Mouse (Mus musculus) embryonic facial prominence, embryonic 12.5 days (tissue): ENCODE data around the gene Sbk3. TPM values are rescaled to one million over a fixed set of nuclear protein-coding genes. Genes with fewer than 3 reads are reported as not detected.

Source experiments
- ATAC-seq: fragments of 200-750 bp; cut with Nextera tagmentation; 2 replicates; pipeline ENCODE4 v1.8.0; 2017; ENCODE audit not compliant: insufficient number of reproducible peaks, insufficient read depth, low FRiP score, low TSS enrichment
- H3K27ac ChIP-seq: fragments of 300-500 bp; sonication (generic); 2 replicates; pipeline ENCODE4 v1.5.1; 2016; ENCODE audit warnings: mild to moderate bottlenecking
- H3K27me3 ChIP-seq: fragments of 300-500 bp; sonication (generic); 2 replicates; pipeline ENCODE4 v1.6.1; 2016; ENCODE audit warnings: mild to moderate bottlenecking, moderate library complexity
- H3K36me3 ChIP-seq: fragments of 300-500 bp; sonication (generic); 2 replicates; pipeline ENCODE4 v1.6.1; 2016; ENCODE audit warnings: mild to moderate bottlenecking
- H3K4me1 ChIP-seq: fragments of 300-500 bp; sonication (generic); 2 replicates; pipeline ENCODE4 v1.6.1; 2016
- H3K4me2 ChIP-seq: fragments of 300-500 bp; sonication (generic); replicated peaks from 2 replicates; pipeline ENCODE4 v1.6.1; 2016; ENCODE audit warnings: mild to moderate bottlenecking, moderate library complexity
- H3K4me3 ChIP-seq: fragments of 300-500 bp; sonication (generic); 2 replicates; pipeline ENCODE4 v1.5.1; 2016; ENCODE audit warnings: mild to moderate bottlenecking
- H3K9ac ChIP-seq: fragments of 300-500 bp; sonication (generic); 2 replicates; pipeline ENCODE4 v1.6.1; 2016; ENCODE audit warnings: mild to moderate bottlenecking, moderate library complexity
- H3K9me3 ChIP-seq: fragments of 300-500 bp; sonication (generic); 2 replicates; pipeline ENCODE4 v1.6.1; 2016; ENCODE audit warnings: mild to moderate bottlenecking, moderate library complexity
- WGBS: fragments of 180-500 bp; shearing (Covaris S2); methylation state at CpG from one replicate; pipeline ENCODE4 v1.1.7; 2016; 5-methylcytosine and 5-hydroxymethylcytosine counted together
- polyA plus RNA-seq: library from polyadenylated mRNA; unstranded; fragments of >200 nt; fragmentation: Nextera tagmentation; extraction: Ambion mirVana; gene quantifications from 2 replicates; pipeline ENCODE4 v1.2.1, GENCODE M21; 2016

Sbk3 gene
- polyA plus RNA-seq, 1 experiment from 2014 or later, result 0.06 TPM

DNA sequence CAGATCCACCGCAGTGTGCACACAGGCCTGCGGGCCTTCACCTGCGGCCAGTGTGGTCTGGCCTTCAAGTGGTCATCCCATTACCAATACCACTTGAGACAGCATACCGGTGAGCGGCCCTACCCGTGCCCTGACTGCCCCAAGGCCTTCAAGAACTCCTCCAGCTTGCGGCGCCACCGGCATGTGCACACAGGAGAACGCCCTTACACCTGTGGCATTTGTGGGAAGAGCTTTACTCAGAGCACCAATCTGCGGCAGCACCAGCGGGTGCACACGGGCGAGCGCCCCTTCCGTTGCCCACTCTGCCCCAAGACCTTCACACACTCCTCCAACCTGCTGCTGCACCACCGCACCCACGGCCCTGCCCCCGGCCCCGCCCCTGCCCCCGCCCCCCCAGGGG, 51.9 kb downstream of the Sbk3 start:
- H3K4me1 ChIP-seq, result peaks cover 47% of the 10 kb centered on the region
- H3K36me3 ChIP-seq, result peaks cover 43% of the 10 kb centered on the region
- H3K9ac ChIP-seq, result no peak overlapping the region
- 80% methylated on average over 21 of the region's 21 CpGs for WGBS
- ATAC-seq, result no peak
- H3K4me3 ChIP-seq, result no peak overlapping the region
- H3K9me3 ChIP-seq, result no peaks in the 10 kb centered on the region
- no peaks in the 10 kb centered on the region for H3K27me3 ChIP-seq
- no peak overlapping the region for H3K4me2 ChIP-seq
- no peak overlapping the region for H3K27ac ChIP-seq

DNA sequence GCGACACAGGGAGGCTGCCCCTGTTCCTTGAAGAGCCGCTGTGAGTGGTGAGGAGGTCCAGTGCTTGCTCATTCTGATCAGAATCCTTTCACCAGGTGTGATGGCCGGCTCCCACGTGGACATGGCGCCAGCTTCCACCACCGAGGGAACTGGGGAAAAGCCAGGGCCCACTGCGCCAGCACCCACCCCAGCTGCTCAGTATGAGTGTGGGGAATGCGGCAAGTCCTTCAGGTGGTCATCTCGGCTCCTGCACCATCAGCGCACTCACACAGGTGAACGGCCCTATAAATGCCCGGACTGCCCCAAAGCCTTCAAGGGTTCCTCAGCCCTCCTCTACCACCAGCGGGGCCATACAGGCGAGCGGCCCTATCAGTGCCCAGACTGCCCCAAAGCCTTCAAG, 52.3 kb downstream of the Sbk3 start:
- Histone ChIP-seq H3K9me3 (no peaks in the 10 kb centered on the region), H3K9ac (no peak overlapping the region), H3K36me3 (peaks cover 43% of the 10 kb centered on the region), H3K4me3 (no peak overlapping the region), H3K4me1 (peaks cover 42% of the 10 kb centered on the region), H3K27ac (no peak overlapping the region), H3K27me3 (no peaks in the 10 kb centered on the region), H3K4me2 (no peak overlapping the region)
- ATAC-seq, result no peak
- WGBS, result 95% methylated on average over 15 of the region's 15 CpGs

DNA sequence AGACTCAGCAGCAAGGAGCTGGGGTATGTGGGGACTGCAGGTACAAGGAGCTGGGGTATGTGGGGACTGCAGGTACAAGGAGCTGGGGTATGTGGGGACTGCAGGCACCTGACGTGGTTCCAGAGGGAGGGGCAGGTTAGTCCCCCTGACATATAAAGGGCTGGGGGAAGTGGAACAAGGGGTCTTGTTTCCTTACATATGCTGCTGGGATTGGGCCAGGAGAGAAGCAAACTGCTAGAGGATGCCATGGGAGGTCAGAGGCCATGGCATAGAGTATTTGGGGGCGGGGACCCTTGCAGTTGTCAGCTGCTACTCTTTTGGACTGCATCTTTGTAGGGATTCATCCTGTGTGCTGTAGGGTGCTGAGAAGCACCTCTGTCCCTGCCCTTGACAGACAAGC, 53.5 kb downstream of the Sbk3 start:
- Histone ChIP-seq H3K9me3 (no peaks in the 10 kb centered on the region), H3K27ac (no peak overlapping the region), H3K4me2 (no peak overlapping the region), H3K36me3 (peaks cover 43% of the 10 kb centered on the region), H3K4me1 (peaks cover 30% of the 10 kb centered on the region), H3K27me3 (no peaks in the 10 kb centered on the region), H3K9ac (no peak overlapping the region), H3K4me3 (no peak overlapping the region)
- 88% methylated on average over 2 of the region's 2 CpGs for WGBS
- no peak for ATAC-seq

DNA sequence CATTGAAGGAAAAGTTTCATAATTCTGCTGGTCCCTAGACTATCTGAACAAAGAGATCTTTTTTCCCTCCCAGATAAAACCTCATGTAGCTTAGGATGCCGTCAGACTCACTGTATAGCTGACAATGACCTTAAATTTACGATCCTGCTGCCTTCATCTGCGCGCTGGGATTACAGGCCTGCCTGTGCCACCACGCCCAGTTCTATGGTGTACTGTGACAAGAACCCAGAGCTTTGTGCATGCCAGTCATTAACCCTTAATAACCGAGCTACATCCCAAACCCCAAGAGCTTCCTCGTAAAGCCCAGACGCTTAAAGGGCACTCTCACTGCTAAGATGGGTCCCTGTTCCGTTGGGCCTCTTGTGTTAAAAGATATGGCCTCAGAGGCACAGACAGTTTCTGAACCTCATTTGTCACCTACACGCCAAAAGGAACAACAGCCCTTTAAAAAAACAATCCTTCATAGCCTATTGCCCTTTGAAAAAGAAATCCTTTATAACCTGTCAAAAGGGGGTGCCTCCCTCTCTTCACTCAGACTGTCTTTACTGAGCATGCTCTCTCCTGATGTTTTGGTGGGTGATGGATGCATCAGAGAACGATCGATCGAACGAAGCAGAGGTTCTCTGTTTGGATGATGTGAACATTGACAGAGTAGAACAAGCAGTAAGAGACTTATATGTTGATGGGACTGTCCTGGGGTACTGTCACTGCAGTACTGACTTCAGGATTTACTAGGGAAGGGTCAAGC, 55.1 kb downstream of the Sbk3 start:
- Histone ChIP-seq H3K4me1 (peaks cover 16% of the 10 kb centered on the region), H3K9ac (peak overlapping the region; percentile 83), H3K36me3 (peaks cover 36% of the 10 kb centered on the region), H3K9me3 (no peaks in the 10 kb centered on the region), H3K4me2 (peak overlapping the region; percentile 81), H3K27me3 (no peaks in the 10 kb centered on the region), H3K4me3 (peak overlapping the region; percentile 65), H3K27ac (peak overlapping the region; percentile 97)
- no peak for ATAC-seq
- 21% methylated on average over 14 of the region's 14 CpGs for WGBS

Other genes starting within 250 kb of the Sbk3 start
- 0.33 TPM in 1 of 2 replicates, not detected in the other for gene Tmem150b, start 245.9 kb downstream of the Sbk3 start, polyA plus RNA-seq
- gene Kmt5c, start 231.1 kb downstream of the Sbk3 start, polyA plus RNA-seq, result 71.1 and 77.3 TPM in 2 replicates
- gene Cox6b2, start 218.1 kb downstream of the Sbk3 start, polyA plus RNA-seq, result 66.1 and 67.8 TPM in 2 replicates
- not detected in 2 replicates for gene Fam71e2, start 199.9 kb downstream of the Sbk3 start, polyA plus RNA-seq
- gene Il11, start 188.3 kb downstream of the Sbk3 start, polyA plus RNA-seq, result 0.10 TPM in 1 of 2 replicates, not detected in the other
- gene Tmem190, start 188.2 kb downstream of the Sbk3 start, polyA plus RNA-seq, result not detected in 2 replicates
- 5.8 and 6.2 TPM in 2 replicates for gene Tmem238, start 181.5 kb downstream of the Sbk3 start, polyA plus RNA-seq
- 388 and 404 TPM in 2 replicates for gene Rpl28, start 178.3 kb downstream of the Sbk3 start, polyA plus RNA-seq
- 422 and 452 TPM in 2 replicates for gene Ube2s, start 158.6 kb downstream of the Sbk3 start, polyA plus RNA-seq
- gene Shisa7, start 126.5 kb downstream of the Sbk3 start, polyA plus RNA-seq, result 0.48 and 0.52 TPM in 2 replicates
- 4.1 and 4.4 TPM in 2 replicates for gene Isoc2b, start 100.9 kb downstream of the Sbk3 start, polyA plus RNA-seq
- gene Isoc2a, start 94.0 kb downstream of the Sbk3 start, polyA plus RNA-seq, result 0.74 and 0.93 TPM in 2 replicates
- not detected in 2 replicates for gene Gm36210, start 64.7 kb downstream of the Sbk3 start, polyA plus RNA-seq
- 4.0 and 4.3 TPM in 2 replicates for gene Zfp628, start 56.0 kb downstream of the Sbk3 start, polyA plus RNA-seq
- gene Nat14, start 49.1 kb downstream of the Sbk3 start, polyA plus RNA-seq, result 5.4 and 7.7 TPM in 2 replicates
- 1.5 and 1.6 TPM in 2 replicates for gene Ssc5d, start 45.4 kb downstream of the Sbk3 start, polyA plus RNA-seq
- 0.20 and 0.32 TPM in 2 replicates for gene Sbk2, start 6.8 kb downstream of the Sbk3 start, polyA plus RNA-seq
- 43.3 and 46.7 TPM in 2 replicates for gene Zfp579, start 25.0 kb upstream of the Sbk3 start, polyA plus RNA-seq
- 9.3 and 10.6 TPM in 2 replicates for gene Zfp524, start 43.2 kb upstream of the Sbk3 start, polyA plus RNA-seq
- gene Fiz1, start 43.5 kb upstream of the Sbk3 start, polyA plus RNA-seq, result 58.9 and 59.3 TPM in 2 replicates
- gene Gm44973, start 44.3 kb upstream of the Sbk3 start, polyA plus RNA-seq, result not detected in 2 replicates
- gene Zfp865, start 49.2 kb upstream of the Sbk3 start, polyA plus RNA-seq, result 8.2 TPM in 2 replicates
- 35.5 and 38.4 TPM in 2 replicates for gene Ccdc106, start 49.4 kb upstream of the Sbk3 start, polyA plus RNA-seq
- gene 4632433K11Rik, start 63.0 kb upstream of the Sbk3 start, polyA plus RNA-seq, result not detected in 2 replicates
- 5.4 and 5.7 TPM in 2 replicates for gene Zfp784, start 67.3 kb upstream of the Sbk3 start, polyA plus RNA-seq
- gene Zfp580, start 80.4 kb upstream of the Sbk3 start, polyA plus RNA-seq, result 36.4 and 41.8 TPM in 2 replicates
- 159 and 161 TPM in 2 replicates for gene U2af2, start 91.0 kb upstream of the Sbk3 start, polyA plus RNA-seq
- 66.0 and 67.2 TPM in 2 replicates for gene Epn1, start 109.1 kb upstream of the Sbk3 start, polyA plus RNA-seq
- gene Rfpl4, start 145.8 kb upstream of the Sbk3 start, polyA plus RNA-seq, result not detected in 2 replicates
- 0.22 and 0.27 TPM in 2 replicates for gene Rasl2-9, start 154.8 kb upstream of the Sbk3 start, polyA plus RNA-seq
- gene Vmn1r55, start 178.5 kb upstream of the Sbk3 start, polyA plus RNA-seq, result not detected in 2 replicates
- not detected in 2 replicates for gene Vmn1r56, start 225.6 kb upstream of the Sbk3 start, polyA plus RNA-seq
- not detected in 2 replicates for gene Vmn1r57, start 247.3 kb upstream of the Sbk3 start, polyA plus RNA-seq